Mouse (Mus musculus): Measurements from ENCODE around the gene Vwf. TPM values are rescaled to one million over a fixed set of nuclear protein-coding genes. Genes with fewer than 3 reads are reported as not detected.
A peak's percentile ranks its signal among the peaks of the same experiment; 100 is the strongest.

Gene Vwf
- 6.3 and 6.6 TPM in 2 replicates for total RNA-seq (2017)

DNA sequence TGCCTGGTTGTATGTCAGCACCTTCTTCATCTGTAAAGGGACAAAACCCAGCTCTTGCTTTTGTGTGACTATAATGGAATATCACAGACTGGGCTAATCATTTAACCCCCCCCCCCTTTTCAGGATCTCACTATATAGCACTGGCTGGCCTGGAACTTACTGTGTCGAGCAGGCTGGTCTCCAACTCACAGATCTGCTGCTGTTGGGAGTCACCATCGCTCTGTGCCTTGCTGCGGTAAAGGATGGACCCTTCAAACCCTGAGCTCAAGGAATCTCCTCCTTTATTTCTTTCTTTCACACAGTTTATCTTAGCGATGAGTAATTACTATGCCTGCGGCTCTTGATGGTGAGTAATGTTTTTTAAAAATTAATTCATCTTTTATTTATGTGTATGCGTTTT lies at the start of gene Vwf:
TSS of gene Vwf (plus strand) at position 301 of the 400 bp plus-strand sequence.
- ATAC-seq (replicated peaks in 1 of 2; ENCODE audit: insufficient read depth in 1 of 2, low FRiP score in 2 of 2, low TSS enrichment in 1 of 2, low read depth in 1 of 2, poor library complexity in 2 of 2, severe bottlenecking in 2 of 2): no peak

DNA sequence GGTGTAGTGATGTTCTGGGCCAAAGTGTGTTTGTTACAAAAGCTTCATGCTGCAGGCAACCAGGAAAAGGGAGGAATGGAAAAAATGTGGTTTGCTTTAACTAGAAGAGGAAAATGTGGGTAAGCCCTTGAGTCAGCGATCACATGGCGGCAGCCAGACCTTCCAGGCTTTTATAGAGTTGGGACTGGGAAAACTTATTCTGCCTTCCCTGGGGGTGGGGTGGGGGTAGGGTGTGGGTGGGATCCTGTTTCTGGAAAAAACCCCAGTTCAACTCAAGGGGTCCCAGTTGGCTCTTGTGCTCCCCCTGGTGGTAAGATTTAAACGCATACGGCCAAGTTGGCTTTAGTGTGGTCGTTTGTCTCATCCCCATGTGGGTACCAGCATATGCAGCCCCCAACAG lies 48.5 kb upstream of the Vwf start:
- no peak for ATAC-seq (replicated peaks in 1 of 2; ENCODE audit: insufficient read depth in 1 of 2, low FRiP score in 2 of 2, low TSS enrichment in 1 of 2, low read depth in 1 of 2, poor library complexity in 2 of 2, severe bottlenecking in 2 of 2)

DNA sequence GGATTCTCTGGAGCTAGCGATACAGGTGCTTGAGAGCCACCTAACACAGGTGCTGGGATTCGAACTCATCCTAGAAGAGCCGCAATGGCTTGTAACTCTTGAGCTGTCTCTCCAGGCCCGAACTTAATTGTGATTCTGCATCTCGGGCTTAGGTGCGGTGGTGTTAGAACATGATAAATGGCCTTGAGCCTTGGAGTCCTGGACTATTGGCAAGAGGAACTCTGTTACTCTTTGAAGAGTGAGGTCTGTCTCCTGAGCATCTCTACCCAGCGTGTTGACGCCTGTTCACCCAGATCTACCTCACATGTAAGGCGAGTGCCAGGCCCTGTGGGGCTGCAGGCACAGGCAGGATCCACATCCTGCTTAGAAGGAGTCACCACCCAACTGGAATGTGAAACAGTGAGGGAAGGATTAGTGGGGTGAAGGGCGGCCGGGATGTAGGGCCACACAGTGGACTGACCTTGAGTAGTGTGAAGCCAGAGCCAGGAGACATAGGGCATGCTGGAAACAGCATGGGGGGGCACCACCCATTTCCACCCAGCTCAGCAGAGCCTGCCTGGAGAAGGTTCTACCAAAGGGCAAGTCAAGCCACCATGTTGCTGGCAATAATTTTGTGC lies 43.3 kb upstream of the Vwf start:
- ATAC-seq (replicated peaks in 1 of 2; ENCODE audit: insufficient read depth in 1 of 2, low FRiP score in 2 of 2, low TSS enrichment in 1 of 2, low read depth in 1 of 2, poor library complexity in 2 of 2, severe bottlenecking in 2 of 2): no peak

DNA sequence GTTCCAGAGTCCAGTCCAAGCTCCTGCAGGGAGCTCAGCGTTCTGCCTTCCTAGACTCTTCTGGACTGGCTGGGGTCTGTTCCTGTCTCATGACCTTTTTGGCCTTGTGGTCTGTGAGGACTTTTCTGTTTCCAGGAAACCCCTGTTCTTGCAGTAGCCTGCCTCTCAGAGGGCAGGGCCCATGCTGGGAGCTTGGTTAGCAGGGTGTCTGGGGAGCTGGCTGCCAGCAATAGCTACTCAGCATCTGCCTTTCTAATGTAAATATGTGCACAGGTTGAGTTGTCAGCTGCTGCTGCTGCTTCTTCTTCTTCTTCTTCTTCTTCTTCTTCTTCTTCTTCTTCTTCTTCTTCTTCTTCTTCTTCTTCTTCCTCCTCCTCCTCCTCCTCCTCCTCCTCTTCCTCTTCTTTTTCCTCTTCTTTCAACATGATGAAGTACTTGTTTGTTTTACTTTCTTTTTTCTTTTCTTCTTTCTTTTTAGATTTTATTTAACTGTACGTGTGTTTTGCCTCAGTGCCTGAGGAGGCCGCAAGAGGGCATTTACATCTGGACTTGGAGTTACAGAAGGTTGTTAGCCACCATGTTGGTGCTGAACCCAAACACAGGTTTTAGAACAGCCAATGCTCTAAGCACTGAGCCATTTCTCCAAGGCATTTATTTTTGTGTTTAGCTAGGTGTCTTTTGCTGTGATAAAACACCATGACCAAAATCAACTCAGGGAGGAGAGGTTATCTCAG lies 41.8 kb upstream of the Vwf start:
- no peak for ATAC-seq (replicated peaks in 1 of 2; ENCODE audit: insufficient read depth in 1 of 2, low FRiP score in 2 of 2, low TSS enrichment in 1 of 2, low read depth in 1 of 2, poor library complexity in 2 of 2, severe bottlenecking in 2 of 2)

DNA sequence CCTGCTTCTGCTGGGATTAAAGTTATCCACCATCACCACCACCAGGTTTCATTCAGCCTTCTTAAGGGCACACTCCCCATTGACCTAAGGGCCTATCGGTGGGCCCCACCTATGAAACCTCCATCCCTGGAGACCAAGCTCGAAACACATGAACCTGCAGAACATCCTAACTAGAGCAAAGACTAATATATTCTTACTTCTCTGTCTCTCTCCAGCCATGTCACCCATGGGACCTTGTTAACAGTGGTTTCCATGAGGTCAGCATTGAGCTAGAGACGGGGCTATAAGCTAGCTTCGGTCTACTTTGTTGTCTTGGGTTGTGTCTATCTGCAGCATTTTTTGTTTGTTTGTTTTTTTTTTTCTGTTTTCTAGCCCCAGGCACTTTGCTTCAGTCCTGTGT lies 40.1 kb upstream of the Vwf start:
- ATAC-seq (replicated peaks in 1 of 2; ENCODE audit: insufficient read depth in 1 of 2, low FRiP score in 2 of 2, low TSS enrichment in 1 of 2, low read depth in 1 of 2, poor library complexity in 2 of 2, severe bottlenecking in 2 of 2): no peak

DNA sequence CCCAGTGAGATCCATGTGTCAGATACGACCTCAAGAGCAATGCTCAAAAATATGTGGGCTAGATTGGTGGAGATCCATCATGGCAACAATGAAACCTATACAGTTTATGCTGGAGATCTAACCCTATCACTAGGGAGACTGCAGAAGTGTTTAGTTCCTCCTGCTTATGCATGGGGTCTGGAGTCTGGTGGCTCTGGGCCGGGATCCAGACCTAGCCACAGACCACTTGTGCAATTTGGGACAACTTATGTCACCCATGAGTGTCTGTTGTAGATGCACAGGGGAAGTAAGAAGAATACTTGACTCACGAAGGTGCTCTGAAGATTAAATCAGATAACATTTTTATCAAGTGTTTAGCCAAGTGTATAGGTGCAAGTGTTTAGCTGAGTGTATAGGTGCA lies 36.8 kb upstream of the Vwf start:
- peak; percentile 75 to 80 for ATAC-seq (replicated peaks in 1 of 2; ENCODE audit: insufficient read depth in 1 of 2, low FRiP score in 2 of 2, low TSS enrichment in 1 of 2, low read depth in 1 of 2, poor library complexity in 2 of 2, severe bottlenecking in 2 of 2)

DNA sequence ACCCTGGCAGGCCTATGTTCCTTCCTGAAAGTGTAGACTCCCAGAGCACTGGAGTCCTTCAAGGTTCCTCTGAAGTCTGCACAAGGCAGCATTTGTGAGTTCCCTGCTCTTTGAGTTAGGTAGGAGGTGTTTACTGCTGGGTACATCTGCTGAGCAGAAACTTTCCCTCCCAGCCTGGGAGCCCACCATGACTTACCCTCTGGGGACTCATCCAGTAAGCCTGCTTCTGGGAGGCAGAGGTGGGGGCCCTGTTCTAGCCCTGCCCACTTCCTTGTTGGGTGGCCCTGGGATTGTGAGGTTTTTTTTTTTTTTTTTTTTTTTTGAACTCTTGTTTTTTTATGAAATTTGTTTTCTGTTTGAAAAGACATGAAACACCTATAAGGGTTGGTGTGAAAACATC lies 35.9 kb upstream of the Vwf start:
- no peak for ATAC-seq (replicated peaks in 1 of 2; ENCODE audit: insufficient read depth in 1 of 2, low FRiP score in 2 of 2, low TSS enrichment in 1 of 2, low read depth in 1 of 2, poor library complexity in 2 of 2, severe bottlenecking in 2 of 2)

DNA sequence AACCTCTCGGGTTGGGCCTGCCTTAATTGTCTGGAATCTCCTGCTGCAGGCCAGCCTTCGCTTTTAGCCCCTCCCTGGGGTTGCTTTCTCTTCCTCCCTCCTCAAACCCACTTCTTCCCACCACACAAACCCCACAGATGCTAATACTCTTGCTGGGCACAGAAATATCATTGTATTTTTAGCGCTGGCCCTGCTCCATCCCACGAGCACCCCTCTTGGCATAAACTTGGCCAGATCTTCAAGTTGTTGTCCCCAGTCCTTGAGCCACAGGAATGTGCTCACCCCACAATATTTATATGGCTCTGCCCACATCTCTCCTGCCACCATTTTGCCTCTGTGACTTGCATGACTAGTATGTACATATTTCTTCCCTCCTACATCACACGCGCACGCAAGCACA lies 35.4 kb upstream of the Vwf start:
- ATAC-seq (replicated peaks in 1 of 2; ENCODE audit: insufficient read depth in 1 of 2, low FRiP score in 2 of 2, low TSS enrichment in 1 of 2, low read depth in 1 of 2, poor library complexity in 2 of 2, severe bottlenecking in 2 of 2): peak; percentile 46 to 61

DNA sequence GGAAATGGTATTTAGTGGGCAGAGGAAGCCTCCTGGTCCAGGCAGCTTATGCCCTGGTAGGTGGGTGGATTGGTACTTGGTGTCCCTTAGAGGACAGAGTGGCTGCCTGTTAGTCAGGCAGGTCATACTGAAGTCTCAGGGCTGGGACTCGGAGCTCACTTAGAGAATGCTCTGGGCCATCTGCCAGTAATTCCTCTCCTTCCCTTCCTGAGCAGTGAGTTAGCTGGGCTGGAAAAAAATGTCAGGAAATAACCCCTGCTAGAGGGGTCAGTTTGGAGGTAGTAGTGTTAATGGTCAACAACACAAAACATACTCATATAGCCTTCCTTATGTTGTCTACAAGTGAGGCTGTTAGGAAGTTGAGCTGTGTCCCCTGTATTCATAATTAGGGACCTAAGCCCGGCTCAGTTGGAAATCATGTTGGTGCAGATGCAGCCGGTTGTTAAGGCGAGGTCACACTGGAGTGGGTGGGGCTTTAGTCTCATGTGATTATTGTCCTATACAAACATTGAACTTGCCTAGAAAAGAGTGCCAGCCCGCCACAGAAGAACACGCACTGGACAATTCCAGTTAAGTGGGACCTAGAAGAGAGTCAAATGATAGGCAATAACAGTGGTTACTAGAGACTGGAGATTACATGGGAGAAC lies 33.5 kb upstream of the Vwf start:
- no peak for ATAC-seq (replicated peaks in 1 of 2; ENCODE audit: insufficient read depth in 1 of 2, low FRiP score in 2 of 2, low TSS enrichment in 1 of 2, low read depth in 1 of 2, poor library complexity in 2 of 2, severe bottlenecking in 2 of 2)

DNA sequence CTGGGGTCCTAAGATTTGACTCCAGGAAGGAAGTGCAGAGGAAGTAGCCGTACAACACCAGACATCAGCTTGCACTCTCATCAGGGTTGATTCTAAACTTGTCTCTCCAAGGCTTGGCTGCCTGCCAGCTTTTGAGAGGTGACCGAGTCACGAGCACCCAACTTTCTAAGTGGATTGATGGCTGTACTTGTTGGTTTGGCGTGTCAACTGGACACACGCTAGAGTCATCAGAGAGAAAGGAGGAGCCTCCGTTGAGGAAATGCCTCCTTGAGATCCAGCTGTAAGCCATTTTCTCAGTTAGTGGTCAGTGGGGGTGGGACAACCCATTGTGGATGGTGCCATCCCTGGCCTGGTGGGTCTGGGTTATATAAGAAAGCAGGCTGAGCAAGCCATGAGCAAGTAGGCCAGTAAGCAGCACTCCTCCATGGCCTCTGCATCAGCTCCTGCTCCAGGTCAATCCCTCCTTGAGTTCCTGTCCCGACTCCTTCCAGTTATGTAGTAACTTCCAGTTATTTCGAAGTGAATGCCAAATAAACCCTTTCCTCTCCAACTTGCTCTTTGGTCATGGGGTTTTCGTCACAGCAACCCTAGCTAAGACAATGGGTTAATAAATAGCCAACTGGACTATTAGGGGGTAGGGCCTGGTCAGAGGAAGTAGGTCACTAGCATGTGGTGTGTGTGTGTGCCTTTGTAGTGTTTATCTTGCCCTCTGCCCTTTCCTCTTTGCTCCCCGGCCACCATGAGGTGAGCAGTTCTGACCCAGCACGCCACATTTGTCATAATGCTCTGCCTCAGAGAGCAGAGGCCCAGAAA lies 30.9 kb upstream of the Vwf start:
- ATAC-seq (replicated peaks in 1 of 2; ENCODE audit: insufficient read depth in 1 of 2, low FRiP score in 2 of 2, low TSS enrichment in 1 of 2, low read depth in 1 of 2, poor library complexity in 2 of 2, severe bottlenecking in 2 of 2): no peak

DNA sequence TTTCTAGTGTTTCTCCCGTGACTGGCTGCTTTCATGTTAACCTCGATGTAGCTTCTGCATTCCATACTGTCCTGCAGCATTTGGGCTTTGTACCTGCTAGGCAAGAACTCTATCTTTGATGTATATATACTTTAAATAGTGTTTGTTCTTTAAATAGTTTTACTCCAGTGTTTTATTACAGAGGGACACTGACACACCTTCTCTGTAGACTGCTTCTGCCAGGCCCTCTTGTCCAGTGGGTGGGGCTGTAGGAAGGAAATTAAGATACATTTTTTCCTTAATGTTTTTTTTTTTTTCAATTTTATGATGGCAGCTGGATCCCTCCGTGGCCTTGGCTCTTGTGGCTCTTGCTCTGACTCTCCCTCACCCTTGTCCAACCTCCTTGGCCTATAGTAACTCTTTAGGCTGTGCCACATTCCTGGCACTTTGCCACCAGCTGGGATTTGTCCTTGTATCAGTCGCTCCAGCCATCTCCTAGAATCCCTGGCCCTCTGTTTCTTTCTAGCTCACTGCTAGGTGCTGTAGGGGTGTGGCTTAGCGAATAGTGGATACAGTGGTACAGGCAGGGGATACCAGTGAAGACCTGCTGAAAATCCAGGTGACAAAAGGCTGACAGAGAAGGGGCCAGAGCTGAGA lies 24.9 kb upstream of the Vwf start:
- ATAC-seq (replicated peaks in 1 of 2; ENCODE audit: insufficient read depth in 1 of 2, low FRiP score in 2 of 2, low TSS enrichment in 1 of 2, low read depth in 1 of 2, poor library complexity in 2 of 2, severe bottlenecking in 2 of 2): no peak

DNA sequence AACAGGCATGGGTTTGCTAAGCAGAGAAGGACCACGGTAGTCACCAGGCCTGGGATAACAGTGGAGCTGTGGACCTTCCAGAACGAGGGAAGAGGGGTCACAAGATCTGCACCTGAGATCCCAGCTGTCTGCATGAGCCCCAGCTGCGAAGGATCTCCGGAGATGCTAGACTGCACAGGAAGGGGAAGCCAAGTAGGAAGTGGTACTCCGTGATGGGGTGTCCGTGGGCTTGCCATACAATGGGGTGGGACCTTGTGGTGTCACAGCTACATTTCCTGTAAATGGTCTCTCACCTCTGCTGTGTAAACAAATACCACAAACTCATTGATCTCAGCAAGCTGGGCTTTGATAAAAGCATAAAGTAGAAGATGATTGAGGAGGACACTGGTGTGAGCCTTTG lies 22.5 kb upstream of the Vwf start:
- ATAC-seq (replicated peaks in 1 of 2; ENCODE audit: insufficient read depth in 1 of 2, low FRiP score in 2 of 2, low TSS enrichment in 1 of 2, low read depth in 1 of 2, poor library complexity in 2 of 2, severe bottlenecking in 2 of 2): peak; percentile 62 to 70

DNA sequence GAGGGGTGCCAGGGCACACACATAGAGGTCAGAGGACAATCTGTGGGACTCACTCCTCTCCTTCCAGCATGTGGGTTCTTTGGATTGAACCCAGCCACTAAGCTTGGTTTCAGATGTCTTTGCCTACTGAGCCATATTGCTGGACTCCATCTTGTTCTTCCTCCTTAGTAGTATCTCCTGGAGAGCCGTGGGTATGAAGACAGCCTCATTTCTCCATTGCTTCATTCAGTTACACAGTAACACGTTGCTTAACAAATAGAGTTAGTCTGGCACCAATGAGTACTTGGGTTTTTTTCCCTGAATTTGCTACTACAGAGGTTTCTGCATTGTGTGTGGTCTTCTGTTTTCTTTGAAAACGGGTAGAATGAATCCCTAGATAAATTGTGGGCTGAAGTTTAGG lies 20.5 kb upstream of the Vwf start:
- peak in 1 of 2 experiments; percentile 33; a peak in 1 of 4 replicates for ATAC-seq (replicated peaks in 1 of 2; ENCODE audit: insufficient read depth in 1 of 2, low FRiP score in 2 of 2, low TSS enrichment in 1 of 2, low read depth in 1 of 2, poor library complexity in 2 of 2, severe bottlenecking in 2 of 2)

DNA sequence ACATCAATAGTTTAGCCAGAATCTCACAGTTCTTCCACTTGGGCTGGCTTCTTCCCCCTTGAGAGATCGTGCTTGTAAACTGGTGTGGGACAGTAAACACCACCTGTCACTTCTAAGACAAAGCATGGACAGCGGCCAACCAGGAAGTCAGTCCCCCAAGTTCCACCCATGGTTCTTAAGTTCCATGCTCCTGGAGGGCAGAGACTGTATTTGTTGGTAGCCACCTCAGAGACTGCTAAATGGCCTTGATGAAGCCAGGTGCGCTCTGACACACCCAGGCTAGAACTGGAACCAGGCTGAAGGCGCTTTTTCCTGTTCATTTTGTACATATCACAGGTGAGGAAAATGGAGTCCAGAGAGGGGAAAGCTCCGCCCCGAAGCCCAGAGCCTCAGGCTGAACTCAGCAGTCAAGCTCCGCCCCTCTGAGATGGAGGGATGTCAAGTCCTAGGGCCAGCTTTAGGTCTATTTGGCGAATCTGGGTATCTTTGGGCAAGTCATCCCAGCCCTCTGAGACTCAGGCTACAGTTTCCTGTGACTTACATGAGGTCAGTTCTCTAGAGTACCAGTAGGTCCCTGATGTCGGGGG lies 17.9 kb upstream of the Vwf start:
- no peak for ATAC-seq (replicated peaks in 1 of 2; ENCODE audit: insufficient read depth in 1 of 2, low FRiP score in 2 of 2, low TSS enrichment in 1 of 2, low read depth in 1 of 2, poor library complexity in 2 of 2, severe bottlenecking in 2 of 2)

DNA sequence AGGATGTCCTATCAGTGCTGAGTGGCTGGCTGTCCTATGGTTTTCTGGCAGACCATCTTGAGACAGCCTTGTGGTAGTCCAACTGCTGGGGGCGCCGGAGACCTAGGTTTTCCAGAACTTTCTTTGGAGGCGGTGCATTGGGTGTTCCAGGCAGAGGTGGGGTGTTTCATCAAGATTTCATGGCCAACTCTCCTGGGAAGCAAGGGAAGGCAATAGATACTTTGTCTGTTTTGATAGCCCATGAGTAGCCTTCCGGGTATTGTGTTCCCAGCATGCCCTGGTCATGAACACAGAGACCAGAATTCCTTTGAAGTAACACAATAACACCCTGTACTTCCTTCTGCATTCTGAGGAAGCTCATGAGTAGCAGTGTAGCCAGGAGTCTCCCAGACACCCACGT lies 17.1 kb upstream of the Vwf start:
- ATAC-seq (replicated peaks in 1 of 2; ENCODE audit: insufficient read depth in 1 of 2, low FRiP score in 2 of 2, low TSS enrichment in 1 of 2, low read depth in 1 of 2, poor library complexity in 2 of 2, severe bottlenecking in 2 of 2): no peak

DNA sequence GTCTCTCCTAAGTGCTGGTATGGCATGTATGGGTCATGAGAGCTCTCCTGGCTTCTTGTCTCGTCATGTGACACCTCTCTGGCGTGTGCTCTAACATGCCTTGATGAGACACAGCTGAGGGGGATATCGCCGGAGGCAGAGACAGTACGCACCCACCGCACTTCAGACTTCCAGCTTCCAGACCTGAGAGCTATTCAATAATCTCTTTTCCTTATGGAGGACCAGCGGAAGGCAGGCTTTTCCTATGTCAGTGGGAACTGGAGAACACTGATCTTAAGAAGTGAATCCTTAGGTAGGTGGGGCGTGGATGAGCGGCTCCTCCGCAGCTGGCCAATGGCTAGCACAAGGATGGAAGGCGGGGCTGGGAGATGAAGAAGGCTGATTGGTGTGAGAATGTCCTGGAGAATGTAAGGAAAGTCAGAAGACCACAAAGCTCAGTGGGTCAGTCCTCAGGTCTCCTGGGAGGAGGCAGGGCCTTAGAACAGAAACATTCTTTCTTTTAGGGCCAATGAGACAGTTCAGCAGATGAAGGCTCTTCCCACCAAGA lies 13.4 kb upstream of the Vwf start:
- no peak for ATAC-seq (replicated peaks in 1 of 2; ENCODE audit: insufficient read depth in 1 of 2, low FRiP score in 2 of 2, low TSS enrichment in 1 of 2, low read depth in 1 of 2, poor library complexity in 2 of 2, severe bottlenecking in 2 of 2)

DNA sequence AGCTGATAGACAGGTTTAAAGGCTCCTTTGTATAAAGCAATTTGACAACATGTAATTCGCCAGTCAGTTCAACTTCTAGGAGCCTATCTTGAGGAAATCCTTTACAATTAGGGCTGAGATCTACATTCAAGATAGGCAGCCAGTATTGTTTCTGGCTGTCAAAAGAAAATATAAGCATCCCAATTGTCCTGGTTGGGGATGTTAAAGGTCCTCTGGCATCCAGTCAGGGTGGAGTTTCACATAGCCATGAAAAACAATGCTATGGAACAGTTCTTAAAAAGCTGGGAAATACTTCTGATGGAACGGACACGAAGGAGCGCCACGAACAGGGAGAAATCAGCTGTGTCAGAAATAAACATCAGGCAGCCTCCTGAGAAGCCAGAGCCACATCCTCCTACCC lies 11.6 kb upstream of the Vwf start:
- no peak for ATAC-seq (replicated peaks in 1 of 2; ENCODE audit: insufficient read depth in 1 of 2, low FRiP score in 2 of 2, low TSS enrichment in 1 of 2, low read depth in 1 of 2, poor library complexity in 2 of 2, severe bottlenecking in 2 of 2)
